Mouse (Mus musculus): ENCODE results near the gene Prop1. TPM values are rescaled to one million over a fixed set of nuclear protein-coding genes. Genes with fewer than 3 reads are reported as not detected.

Prop1 gene
- total and polyA plus RNA-seq, 3 experiments, result not detected

DNA sequence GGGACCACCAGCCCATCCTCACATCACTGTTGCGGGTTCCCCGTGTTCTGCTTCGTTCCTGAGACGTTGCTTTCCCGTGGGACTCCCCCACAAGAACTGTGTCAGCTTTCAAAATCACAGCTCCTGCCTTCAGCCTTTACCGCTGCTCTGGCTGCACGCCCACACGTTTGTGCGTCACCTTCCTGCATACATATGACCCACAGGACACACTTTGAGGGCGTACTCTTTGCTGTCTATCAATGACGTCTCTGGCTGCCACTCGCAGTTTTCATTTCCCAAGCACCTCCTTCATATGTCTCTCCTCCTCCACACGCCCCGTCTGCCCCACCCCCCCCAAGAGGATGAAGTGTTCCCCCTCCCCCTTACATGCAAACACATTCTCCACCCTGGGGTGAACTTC is 1.3 kb downstream of the Prop1 start:
- no peak for DNase-seq (ENCODE audit: low read depth, low spot score)
- no peaks in the 10 kb centered on the region for H3K4me1 ChIP-seq (ENCODE audit: control insufficient read depth in 1 of 2, insufficient read depth in 2 of 2, low read length in 2 of 2)
- H3K4me3 ChIP-seq (ENCODE audit: control insufficient read depth in 1 of 2, insufficient read depth in 1 of 2, low read depth in 2 of 2, low read length in 2 of 2), result no peak overlapping the region
- no peak overlapping the region for H3K27ac ChIP-seq (ENCODE audit: control insufficient read depth, low read depth, low read length)
- no peaks in the 10 kb centered on the region for H3K27me3 ChIP-seq (ENCODE audit: control insufficient read depth in 1 of 2, insufficient read depth in 2 of 2, low read length in 2 of 2)
- H3K9me3 ChIP-seq (replicated peaks; ENCODE audit: insufficient read depth, low read length), result no peaks in the 10 kb centered on the region
- no peak overlapping the region for H3K9ac ChIP-seq (ENCODE audit: control insufficient read depth, low read depth, low read length, poor library complexity, severe bottlenecking)
- TF ChIP-seq MAZ (IDR thresholded peaks at IDR 0.05; ENCODE audit: low read depth, low read length) (no peak), POLR2AphosphoS2 (IDR thresholded peaks at IDR 0.05; ENCODE audit: low read length) (no peak), UBTF (IDR thresholded peaks at IDR 0.05; ENCODE audit: borderline replicate concordance, insufficient read depth, low read depth, low read length) (no peak), ELF1 (IDR thresholded peaks at IDR 0.05; ENCODE audit: low read depth, low read length) (no peak), CHD1 (IDR thresholded peaks at IDR 0.05; ENCODE audit: low read depth, low read length) (no peak)
- no peaks in the 10 kb centered on the region for H3K79me2 ChIP-seq (ENCODE audit: control insufficient read depth, insufficient read depth, low read length, poor library complexity)
- no peaks in the 10 kb centered on the region for H3K36me3 ChIP-seq (ENCODE audit: control insufficient read depth in 1 of 2, insufficient read depth in 2 of 2, low read length in 2 of 2)

DNA sequence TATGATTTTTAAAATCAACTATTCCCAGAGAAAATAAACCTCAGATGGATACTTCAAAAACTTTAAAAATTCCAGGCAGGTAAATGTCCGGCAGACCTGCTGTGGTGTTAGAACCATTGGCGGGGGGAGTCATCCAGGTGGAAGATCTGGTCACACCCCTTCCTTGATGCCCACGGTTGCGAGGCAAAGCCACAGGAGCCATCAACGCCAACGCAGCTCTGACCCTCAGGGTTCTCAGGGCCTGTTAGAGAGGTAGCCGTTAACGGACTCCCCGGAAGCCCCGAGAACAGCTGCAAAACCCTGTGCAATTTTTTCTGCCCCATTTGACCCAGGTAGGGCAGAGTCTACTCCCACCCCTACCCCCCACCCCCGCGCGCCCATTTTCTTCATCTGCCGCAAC is 10.1 kb downstream of the Prop1 start, which contains the start of gene 4933414I15Rik:
Gene 4933414I15Rik, minus strand, starts transcription at position 260 of the 400 bp plus-strand sequence.
- Histone ChIP-seq H3K27me3 (ENCODE audit: control insufficient read depth in 1 of 2, insufficient read depth in 2 of 2, low read length in 2 of 2) (no peaks in the 10 kb centered on the region), H3K27ac (ENCODE audit: control insufficient read depth, low read depth, low read length) (no peak within 1 kb of the TSS), H3K79me2 (ENCODE audit: control insufficient read depth, insufficient read depth, low read length, poor library complexity) (no peaks in the 10 kb centered on the region), H3K9ac (ENCODE audit: control insufficient read depth, low read depth, low read length, poor library complexity, severe bottlenecking) (no peak within 1 kb of the TSS), H3K36me3 (ENCODE audit: control insufficient read depth in 1 of 2, insufficient read depth in 2 of 2, low read length in 2 of 2) (no peaks in the 10 kb centered on the region), H3K9me3 (replicated peaks; ENCODE audit: insufficient read depth, low read length) (no peaks in the 10 kb centered on the region), H3K4me1 (ENCODE audit: control insufficient read depth in 1 of 2, insufficient read depth in 2 of 2, low read length in 2 of 2) (no peaks in the 10 kb centered on the region), H3K4me3 (ENCODE audit: control insufficient read depth in 1 of 2, insufficient read depth in 1 of 2, low read depth in 2 of 2, low read length in 2 of 2) (no peak within 1 kb of the TSS)
- TF ChIP-seq ZMIZ1 (IDR thresholded peaks at IDR 0.05; ENCODE audit: low read depth, low read length) (no peak), EP300 (IDR thresholded peaks at IDR 0.05; ENCODE audit: low read depth in 1 of 2, low read length in 2 of 2) (no peak), HCFC1 (IDR thresholded peaks at IDR 0.05; ENCODE audit: low read depth, low read length) (no peak), USF2 (IDR thresholded peaks at IDR 0.05; ENCODE audit: borderline replicate concordance in 1 of 2, insufficient read depth in 1 of 2, low read depth in 1 of 2, low read length in 2 of 2) (no peak), RCOR1 (IDR thresholded peaks at IDR 0.05; ENCODE audit: low read depth, low read length) (no peak), E2F4 (IDR thresholded peaks at IDR 0.05; ENCODE audit: borderline replicate concordance, low read depth, low read length) (no peak), ELF1 (IDR thresholded peaks at IDR 0.05; ENCODE audit: low read depth, low read length) (no peak), RAD21 (IDR thresholded peaks at IDR 0.05; ENCODE audit: low read depth, low read length) (no peak), CTCF (IDR thresholded peaks at IDR 0.05 in 2 of 3, conservative IDR thresholded peaks at IDR 0.05 in 1 of 3; ENCODE audit: control insufficient read depth in 1 of 3, insufficient read depth in 1 of 3, low read depth in 2 of 3, low read length in 3 of 3, poor library complexity in 1 of 3, severe bottlenecking in 1 of 3) (no peak), ZNF384 (IDR thresholded peaks at IDR 0.05; ENCODE audit: low read depth, low read length) (no peak), ZKSCAN1 (IDR thresholded peaks at IDR 0.05; ENCODE audit: low read depth, low read length) (no peak), SMC3 (IDR thresholded peaks at IDR 0.05; ENCODE audit: low read depth, low read length) (no peak), POLR2AphosphoS5 (IDR thresholded peaks at IDR 0.05; ENCODE audit: borderline replicate concordance, low read depth, low read length) (no peak)
- no peak for DNase-seq (ENCODE audit: low read depth, low spot score)
